Mouse (Mus musculus) ovary, postnatal 36 days (tissue): Measurements from ENCODE around the gene Akr1e1.
"Not testable (repeated sequence)": the region's sequence is repeated elsewhere in the genome, so short reads cannot be mapped to it uniquely, and the experiment has no call there.

Experiments used
- DNase-seq: peaks from one replicate; pipeline ENCODE4 v3.0.0; 2022; ENCODE audit warnings: low spot score, mixed read lengths

Akr1e1 gene

DNA sequence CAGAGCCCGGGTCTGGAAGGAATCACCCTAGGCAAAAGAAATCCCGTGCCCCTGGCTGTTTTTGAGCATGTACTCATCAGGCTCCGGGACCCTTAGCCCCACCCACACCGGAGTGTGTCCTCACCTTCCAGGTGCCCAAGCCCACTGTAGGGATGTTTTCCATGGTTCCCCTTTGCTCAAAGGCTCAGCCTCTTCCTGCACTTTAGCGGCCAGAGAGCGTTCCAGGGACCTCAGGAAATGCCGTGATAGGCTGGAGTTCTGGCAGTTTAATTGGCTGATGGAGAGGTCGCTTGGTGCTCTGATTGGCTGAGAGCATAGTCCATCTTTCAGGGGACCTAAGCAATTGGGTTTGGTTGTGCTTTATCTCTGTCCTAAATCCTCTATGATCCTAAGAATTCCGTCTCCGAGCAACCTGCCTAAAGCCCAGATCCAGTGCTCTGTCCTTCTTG, at the start of gene Akr1e1:
Gene Akr1e1, minus strand, starts transcription at position 214 of the 449 bp plus-strand sequence.
- peak; percentile 81 for DNase-seq

DNA sequence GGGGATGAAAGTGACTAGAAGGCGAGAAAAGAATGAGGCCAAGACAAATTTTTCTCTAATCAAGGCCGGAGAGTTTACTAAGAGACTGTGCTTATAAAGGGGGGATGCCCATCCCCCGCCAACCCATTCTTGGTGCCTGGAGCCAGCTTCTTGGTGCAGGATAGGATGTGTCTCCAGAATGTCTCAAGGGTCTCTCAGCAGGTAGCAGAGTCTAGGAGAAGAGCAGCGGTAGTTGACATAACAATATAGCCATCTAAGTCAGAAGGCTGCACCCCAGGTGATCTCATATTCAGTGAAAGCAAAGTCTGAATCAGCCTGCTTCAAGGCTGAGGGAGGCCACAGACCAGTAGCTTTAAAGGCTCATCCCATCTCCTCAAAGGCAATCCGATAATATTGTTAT, 49.4 kb upstream of the Akr1e1 start:
- no peak for DNase-seq

DNA sequence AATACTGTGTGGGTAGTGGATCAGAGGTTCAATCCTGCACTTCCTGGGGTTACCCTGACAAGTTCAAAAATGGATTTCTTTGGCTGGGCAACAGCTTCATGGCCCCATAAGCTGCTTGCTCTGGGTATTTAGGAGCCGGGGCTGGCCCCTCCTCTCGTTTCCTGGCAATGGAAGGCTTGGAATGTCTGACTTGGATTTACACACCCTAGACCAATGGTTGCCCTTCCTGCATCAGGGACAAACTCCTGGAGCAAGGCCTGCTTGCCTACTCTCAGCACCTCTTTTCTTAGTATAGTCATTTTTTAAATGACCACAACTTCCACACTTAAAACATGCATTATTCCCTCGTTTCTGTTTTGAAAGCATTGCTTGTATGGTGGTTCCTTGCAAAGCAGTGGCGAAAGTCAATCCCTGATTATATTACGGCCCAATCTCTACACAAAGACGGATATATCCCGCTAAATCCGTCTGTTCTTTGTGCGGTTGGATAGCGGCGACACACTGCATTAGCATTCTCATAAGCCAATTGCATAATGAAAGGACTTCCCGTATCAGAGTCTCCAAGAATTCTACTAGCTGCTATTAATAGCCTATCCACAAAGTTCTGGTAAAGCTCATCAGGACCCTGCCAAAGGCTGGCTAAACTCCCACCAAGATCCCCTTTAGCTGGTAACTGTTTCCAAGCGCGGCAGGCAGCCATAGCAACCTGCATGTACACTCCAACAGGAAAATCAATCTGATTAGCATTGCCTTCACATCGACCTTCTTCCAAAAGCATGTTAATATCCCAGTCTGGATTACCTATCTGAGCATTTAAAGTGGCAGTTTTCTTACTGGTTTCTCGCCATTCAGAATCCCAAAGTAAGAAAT, 47.5 kb upstream of the Akr1e1 start:
- DNase-seq: no peak

DNA sequence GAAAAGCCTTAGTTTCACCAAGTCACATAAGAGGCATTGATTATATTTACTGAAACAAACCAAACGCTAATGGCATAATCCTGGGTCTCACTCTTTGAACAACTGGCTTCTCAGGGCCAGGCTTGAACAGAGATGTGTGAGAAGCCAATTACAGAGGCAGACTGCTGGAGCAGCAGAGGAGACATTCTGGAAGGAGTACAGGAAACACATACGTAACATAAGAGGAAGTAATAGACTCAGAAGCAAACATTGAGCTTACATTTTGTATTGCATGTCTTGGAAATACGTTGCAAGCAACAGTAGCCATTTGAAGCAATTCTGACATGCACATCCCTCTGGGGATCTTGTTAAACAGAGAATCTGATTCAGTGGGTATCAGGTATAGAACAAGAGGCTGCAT, 41.2 kb upstream of the Akr1e1 start:
- DNase-seq: no peak

DNA sequence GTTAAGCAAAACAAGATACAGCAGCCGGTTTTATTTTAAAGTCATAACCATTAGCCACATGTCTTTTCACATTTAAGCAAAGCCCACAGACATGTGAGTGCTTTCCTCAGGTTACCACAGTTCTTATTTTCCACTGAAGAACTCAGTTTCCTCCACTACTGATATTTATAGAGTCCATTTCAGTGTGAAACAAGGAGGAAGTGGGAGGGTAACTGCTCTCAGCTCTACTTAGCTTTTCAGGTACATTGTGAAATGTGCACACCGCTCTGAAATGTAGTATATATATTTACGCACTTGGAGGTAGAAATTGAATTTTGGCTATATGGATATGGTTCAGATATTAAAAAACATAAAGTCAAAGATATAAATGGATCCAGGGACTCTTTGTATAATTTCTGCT, 36.3 kb upstream of the Akr1e1 start:
- no peak for DNase-seq

DNA sequence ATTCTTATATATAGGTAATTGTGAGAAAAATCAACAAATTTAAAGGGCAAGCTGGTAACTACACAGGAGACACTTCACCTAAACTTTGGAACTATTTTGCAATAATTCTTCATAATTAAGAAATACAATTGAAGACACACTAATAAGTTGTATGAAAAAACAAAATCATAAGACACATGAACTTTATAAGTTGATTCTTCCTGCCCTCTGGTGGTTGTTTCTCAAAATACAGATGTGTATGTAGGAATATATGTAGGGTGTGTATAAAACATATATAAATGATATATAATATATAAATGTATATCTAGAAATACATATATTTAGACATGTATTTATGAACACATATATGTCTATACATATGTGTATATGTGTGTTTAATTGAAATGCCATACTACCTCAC, 1.9 kb upstream of the Akr1e1 start:
- DNase-seq: no peak

DNA sequence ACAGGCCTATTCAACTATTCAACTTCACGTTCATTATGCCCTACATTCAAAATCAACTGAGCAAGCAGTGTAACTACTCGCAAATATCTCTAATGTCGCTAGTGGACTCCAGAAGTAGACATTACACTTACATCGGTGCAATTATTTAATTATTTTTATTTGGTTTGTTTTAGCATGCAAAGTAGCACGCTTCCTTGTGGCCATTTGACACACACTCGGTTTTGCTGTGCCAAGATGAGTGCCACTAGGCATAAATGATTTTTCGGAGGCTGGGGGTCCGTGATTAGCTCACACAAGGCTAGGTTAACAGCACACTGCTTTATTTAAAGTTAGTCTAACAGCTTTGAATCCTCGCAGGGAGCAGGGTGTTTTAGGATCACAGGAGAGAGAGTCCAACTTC, 444 bp downstream of the Akr1e1 start:
- DNase-seq: no peak

DNA sequence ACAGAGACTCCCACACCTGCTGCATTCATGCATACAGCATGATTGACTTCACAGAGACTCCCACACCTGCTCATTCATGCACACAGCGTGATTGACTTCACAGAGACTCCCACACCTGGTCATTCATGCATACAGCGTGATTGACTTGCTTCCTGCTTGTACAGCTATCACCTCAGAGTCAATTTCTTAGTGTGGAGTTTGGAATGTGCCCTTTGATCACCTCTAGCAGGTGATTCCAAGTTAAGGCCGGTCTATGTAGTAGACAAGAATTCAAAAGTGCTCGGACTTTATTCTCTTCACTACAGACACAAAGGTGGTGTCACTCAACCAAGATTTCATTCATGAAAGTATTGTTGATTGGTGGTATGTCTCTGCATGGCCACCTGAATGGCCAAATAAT, 2.2 kb downstream of the Akr1e1 start:
- DNase-seq: no peak

DNA sequence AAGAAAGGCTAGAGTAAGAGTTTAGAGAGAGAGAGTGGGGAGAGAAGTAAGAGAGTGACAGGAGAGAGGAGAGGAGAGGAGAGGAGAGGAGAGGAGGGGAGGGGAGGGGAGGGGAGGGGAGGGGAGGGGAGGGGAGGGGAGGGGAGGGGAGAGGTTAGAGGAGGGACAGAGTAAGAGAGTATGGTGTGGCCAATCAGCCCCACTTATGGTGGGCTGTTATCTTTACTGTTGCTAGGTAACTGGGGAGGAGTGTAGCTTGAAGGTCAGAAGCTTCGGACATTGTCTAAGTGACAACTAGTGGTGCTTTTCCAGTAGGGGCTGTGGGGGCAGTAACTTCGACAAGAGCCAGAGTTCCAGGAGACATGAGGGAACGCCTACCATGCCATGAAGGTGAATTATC, 5.5 kb downstream of the Akr1e1 start:
- DNase-seq: not testable (repeated sequence)

DNA sequence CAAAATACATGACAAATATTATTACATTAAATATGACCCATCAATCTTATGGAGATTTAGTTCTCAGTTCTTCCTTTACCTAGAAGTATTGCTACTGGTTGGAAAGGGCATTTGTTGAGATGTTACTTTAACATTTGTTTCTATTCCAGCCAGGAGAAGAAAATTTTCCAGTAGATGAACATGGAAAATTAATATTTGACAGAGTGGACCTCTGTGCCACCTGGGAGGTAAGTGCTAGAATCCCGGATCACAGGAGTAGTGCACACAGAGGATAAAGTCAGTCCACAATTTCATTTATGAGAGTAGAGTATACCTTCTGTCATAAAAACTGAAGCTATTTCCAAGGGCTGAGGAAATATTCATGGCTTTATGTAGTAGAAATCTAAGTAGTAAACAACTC, 32.1 kb downstream of the Akr1e1 start:
- DNase-seq: no peak

DNA sequence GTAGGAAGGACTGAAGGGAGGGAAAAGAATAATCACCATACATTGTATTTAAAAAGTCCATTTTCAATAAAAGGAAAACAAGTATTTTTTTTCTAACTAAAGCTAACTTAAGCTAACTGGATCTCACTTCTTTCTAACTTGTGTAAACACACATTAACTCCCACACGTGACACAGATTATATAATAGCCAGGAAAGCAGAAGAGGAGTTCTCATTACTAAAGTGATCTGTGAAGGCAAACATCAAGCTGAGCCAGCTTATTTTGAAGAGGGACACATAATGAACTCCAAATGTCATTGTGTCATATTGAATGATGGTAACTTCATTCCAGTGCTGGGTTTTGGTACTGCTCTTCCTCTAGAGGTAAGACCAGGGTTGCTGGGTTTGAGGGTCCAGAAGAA, 35.1 kb downstream of the Akr1e1 start, which contains the start of gene Akr1c21:
Gene Akr1c21, plus strand, starts transcription at position 205 of the 400 bp plus-strand sequence.
- DNase-seq: no peak

DNA sequence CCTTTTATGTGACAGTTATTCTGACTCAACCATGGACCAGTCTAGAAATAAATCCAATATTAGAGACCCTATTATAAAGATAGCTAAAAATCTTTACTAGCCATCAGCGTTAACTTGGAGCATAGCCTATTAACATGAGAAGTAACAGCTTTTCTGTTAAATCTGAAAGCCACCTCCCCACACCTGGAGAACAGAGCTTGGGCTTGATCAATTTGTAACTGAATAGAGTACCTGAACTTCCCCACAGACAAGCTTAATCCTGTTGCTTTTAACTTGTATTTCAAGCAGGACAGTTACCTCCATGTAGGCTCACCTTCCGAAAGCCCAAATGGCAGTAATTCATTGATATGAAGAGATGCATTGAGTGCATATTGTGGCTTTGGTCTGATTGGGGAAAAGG, 43.0 kb downstream of the Akr1e1 start:
- no peak for DNase-seq

DNA sequence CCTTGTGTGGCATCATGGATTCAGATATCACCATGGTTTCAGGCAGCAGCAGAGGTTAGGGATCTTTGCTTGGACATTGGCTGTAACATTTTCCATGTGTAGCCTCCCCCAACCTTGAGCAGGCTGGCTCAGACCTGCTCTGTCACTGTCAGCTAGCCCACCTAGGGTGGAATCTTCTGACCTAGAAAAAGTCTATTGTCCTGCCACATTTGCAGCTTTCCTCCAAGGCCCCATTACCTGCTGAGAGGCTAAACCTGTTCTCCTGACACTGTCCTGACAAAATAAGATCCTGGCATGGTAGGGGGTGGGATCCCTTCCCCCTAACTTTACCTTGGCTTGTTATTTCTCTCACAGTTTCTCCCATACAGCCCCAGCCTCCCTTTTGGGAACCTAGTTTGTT, 48.5 kb downstream of the Akr1e1 start:
- DNase-seq: no peak

DNA sequence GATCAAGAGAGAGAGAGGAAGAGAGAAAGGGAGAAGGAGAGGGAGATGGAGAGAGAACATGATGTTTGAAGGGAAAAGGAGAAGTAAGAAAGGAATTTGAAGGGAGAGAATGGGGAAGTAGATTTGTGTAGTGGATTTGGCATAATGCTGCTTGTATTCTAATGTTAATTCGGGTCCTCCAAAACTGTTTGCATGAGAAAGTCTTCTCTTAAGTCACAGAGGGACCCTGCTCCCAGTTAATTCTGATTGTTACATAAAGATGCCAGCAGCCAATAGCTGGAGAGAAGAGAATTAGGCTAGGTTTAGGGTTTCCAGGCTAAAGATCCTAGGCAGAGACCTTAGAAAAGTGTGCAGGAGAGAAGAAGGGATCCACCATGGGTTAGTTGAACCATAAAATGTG, 49.8 kb downstream of the Akr1e1 start:
- no peak for DNase-seq
